Mouse (Mus musculus) limb, embryonic 14.5 days (tissue): Measurements from ENCODE around the gene Aebp1. TPM values are rescaled to one million over a fixed set of nuclear protein-coding genes. Genes with fewer than 3 reads are reported as not detected.
"Not testable (repeated sequence)": the region's sequence is repeated elsewhere in the genome, so short reads cannot be mapped to it uniquely, and the experiment has no call there.

Experiments
- ATAC-seq: fragments of 200-750 bp; cut with Nextera tagmentation; 2 replicates; pipeline ENCODE4 v1.8.0; 2017; ENCODE audit warnings: low read depth, moderate number of reproducible peaks, moderate TSS enrichment; ENCODE audit not compliant: low FRiP score
- DNase-seq: peaks from one replicate; pipeline ENCODE4 v3.0.0-alpha.2; 2015; ENCODE audit warnings: low spot score
- H3K27ac ChIP-seq: fragments of 300-500 bp; sonication (generic); replicated peaks from 2 replicates; pipeline ENCODE4 v1.5.1; 2014; ENCODE audit warnings: low read depth, mild to moderate bottlenecking, low read length, moderate library complexity, mixed read lengths
- H3K27me3 ChIP-seq: fragments of 300-500 bp; sonication (generic); 2 replicates; pipeline ENCODE4 v1.6.1; 2014; ENCODE audit warnings: low read length, mixed read lengths; ENCODE audit not compliant: control insufficient read depth, insufficient read depth
- H3K36me3 ChIP-seq: fragments of 300-500 bp; sonication (generic); 2 replicates; pipeline ENCODE4 v1.6.1; 2014; ENCODE audit warnings: mild to moderate bottlenecking, low read length, moderate library complexity, mixed read lengths; ENCODE audit not compliant: control insufficient read depth, insufficient read depth
- H3K4me1 ChIP-seq: fragments of 300-500 bp; sonication (generic); 2 replicates; pipeline ENCODE4 v1.6.1; 2014; ENCODE audit warnings: antibody characterized with exemption, low read length, mixed read lengths; ENCODE audit not compliant: control insufficient read depth, insufficient read depth
- H3K4me2 ChIP-seq: fragments of 300-500 bp; sonication (generic); replicated peaks from 2 replicates; pipeline ENCODE4 v1.6.1; 2014; ENCODE audit warnings: low read depth, mild to moderate bottlenecking, low read length, moderate library complexity; ENCODE audit not compliant: severe bottlenecking
- H3K4me3 ChIP-seq: fragments of 300-500 bp; sonication (generic); replicated peaks from 2 replicates; pipeline ENCODE4 v1.5.1; 2014; ENCODE audit warnings: low read length
- H3K9ac ChIP-seq: fragments of 300-500 bp; sonication (generic); 2 replicates; pipeline ENCODE4 v1.6.1; 2014; ENCODE audit warnings: mild to moderate bottlenecking, low read depth, low read length, moderate library complexity; ENCODE audit not compliant: severe bottlenecking
- H3K9me3 ChIP-seq: fragments of 300-500 bp; sonication (generic); 2 replicates; pipeline ENCODE4 v1.6.1; 2016; ENCODE audit warnings: low read length; ENCODE audit not compliant: control insufficient read depth
- POLR2A ChIP-seq: fragments of 200-500 bp; IDR thresholded peaks from 2 replicates; pipeline ENCODE4 v1.8.0; 2012; ENCODE audit warnings: inconsistent platforms, mild to moderate bottlenecking, moderate library complexity, borderline replicate concordance; ENCODE audit not compliant: insufficient read depth, insufficient read length; ENCODE audit errors: extremely low read depth
- WGBS: fragments of 180-500 bp; shearing (Covaris S2); extraction: QIAGEN DNeasy Blood & Tissue Kit; methylation state at CpG from one replicate; pipeline ENCODE4 v1.1.7; 2014; 5-methylcytosine and 5-hydroxymethylcytosine counted together
- polyA plus RNA-seq, 2 experiments: library from polyadenylated mRNA; depleted of rRNA in 1 of 2; stranded (reverse) in 1 of 2; unstranded in 1 of 2; fragments of >200 nt; fragmentation: Nextera tagmentation in 1 of 2; extraction: Ambion mirVana in 1 of 2; gene quantifications; 2 replicates each; pipeline versions ENCODE4 v1.2.1 to v1.2.3; 2012 to 2014

Aebp1 gene
- polyA plus RNA-seq, 2 experiments, result 51.7 to 60.6 TPM

- H3K36me3 ChIP-seq, result peaks cover 14% of the 10 kb centered on the region
- no peak for DNase-seq
- no peak overlapping the region for H3K27ac ChIP-seq
- no peak for ATAC-seq
- H3K27me3 ChIP-seq, result no peaks in the 10 kb centered on the region
- no peaks in the 10 kb centered on the region for H3K9me3 ChIP-seq
- H3K4me3 ChIP-seq, result no peak overlapping the region
- no peak overlapping the region for H3K9ac ChIP-seq
- 56% methylated on average over 5 of the region's 5 CpGs for whole genome bisulfite sequencing
- no peak for TF ChIP-seq POLR2A
- no peak overlapping the region for H3K4me2 ChIP-seq
- H3K4me1 ChIP-seq, result peaks cover 14% of the 10 kb centered on the region
Measured at GRCm38 (mm10) chr11:5879905-5880304, 18.2 kb downstream of the Aebp1 start.

GRCm38 (mm10) chr11:5882518-5882917 lies 20.8 kb downstream of the Aebp1 start:
- DNase-seq (no peak), ATAC-seq (no peak)
- no peaks in the 10 kb centered on the region for H3K27me3 ChIP-seq
- H3K4me2 ChIP-seq, result no peak overlapping the region
- peaks cover 7% of the 10 kb centered on the region; the same call in 1 of the 2 replicates for H3K4me1 ChIP-seq
- no peak for TF ChIP-seq POLR2A
- H3K9me3 ChIP-seq, result no peaks in the 10 kb centered on the region
- H3K9ac ChIP-seq, result no peak overlapping the region
- 67% methylated on average over 8 of the region's 8 CpGs for WGBS
- no peak overlapping the region for H3K4me3 ChIP-seq
- no peak overlapping the region for H3K27ac ChIP-seq
- H3K36me3 ChIP-seq, result no peaks in the 10 kb centered on the region

GRCm38 (mm10) chr11:5886187-5886586 lies 24.4 kb downstream of the Aebp1 start:
- H3K9ac ChIP-seq, result no peak overlapping the region
- peak; percentile 88 for DNase-seq
- no peaks in the 10 kb centered on the region for H3K36me3 ChIP-seq
- no peak overlapping the region for H3K4me2 ChIP-seq
- no peak for TF ChIP-seq POLR2A
- WGBS, result 19% methylated on average over 9 of the region's 9 CpGs
- no peaks in the 10 kb centered on the region for H3K9me3 ChIP-seq
- no peaks in the 10 kb centered on the region for H3K27me3 ChIP-seq
- no peak overlapping the region for H3K27ac ChIP-seq
- H3K4me1 ChIP-seq, result peaks cover 15% of the 10 kb centered on the region
- no peak; the same call in 1 of the 2 replicates for ATAC-seq
- no peak overlapping the region for H3K4me3 ChIP-seq

GRCm38 (mm10) chr11:5887250-5887649 lies 25.5 kb downstream of the Aebp1 start:
- DNase-seq (no peak), ATAC-seq (no peak)

GRCm38 (mm10) chr11:5888563-5888962 lies 26.8 kb downstream of the Aebp1 start:
- H3K27me3 ChIP-seq, ATAC-seq, H3K9ac ChIP-seq, H3K36me3 ChIP-seq, DNase-seq, H3K4me3 ChIP-seq, H3K9me3 ChIP-seq, H3K27ac ChIP-seq, H3K4me2 ChIP-seq: not testable (repeated sequence)
- peaks cover 15% of the 10 kb centered on the region for H3K4me1 ChIP-seq
- 47% methylated on average over 5 of the region's 5 CpGs for WGBS

More at GRCm38 (mm10) chr11:5887250-5887649, 25.5 kb downstream of the Aebp1 start:
- Histone ChIP-seq H3K27ac (no peak overlapping the region), H3K36me3 (no peaks in the 10 kb centered on the region), H3K4me2 (no peak overlapping the region), H3K9me3 (no peaks in the 10 kb centered on the region), H3K4me1 (peaks cover 15% of the 10 kb centered on the region), H3K4me3 (no peak overlapping the region), H3K27me3 (no peaks in the 10 kb centered on the region), H3K9ac (no peak overlapping the region)
- no peak for TF ChIP-seq POLR2A
- WGBS, result 58% methylated on average over 5 of the region's 5 CpGs

- no peaks in the 10 kb centered on the region for H3K36me3 ChIP-seq
- TF ChIP-seq POLR2A, result no peak
- no peaks in the 10 kb centered on the region for H3K9me3 ChIP-seq
- 47% methylated on average over 8 of the region's 8 CpGs for WGBS
- no peak overlapping the region for H3K4me2 ChIP-seq
- peaks cover 1% of the 10 kb centered on the region; the same call in 1 of the 2 replicates for H3K27me3 ChIP-seq
- no peak overlapping the region for H3K4me3 ChIP-seq
- H3K9ac ChIP-seq, result no peak overlapping the region
- DNase-seq, result no peak
- H3K4me1 ChIP-seq, result peaks cover 14% of the 10 kb centered on the region
- H3K27ac ChIP-seq, result no peak overlapping the region
- peak; percentile 41; the same call in 1 of the 2 replicates for ATAC-seq
Measured at GRCm38 (mm10) chr11:5892151-5892591, 30.4 kb downstream of the Aebp1 start.
